Mouse (Mus musculus) thymus, adult 18-20 months (tissue): ENCODE data around the gene Gm14322.
"Not testable (repeated sequence)": the region's sequence is repeated elsewhere in the genome, so short reads cannot be mapped to it uniquely, and the experiment has no call there.

Source experiments
- DNase-seq, 2 experiments: peaks; one replicate each; pipeline ENCODE4 v3.0.0; 2022; ENCODE audit warnings: mixed read lengths in 2 of 2

Gm14322 gene

DNA sequence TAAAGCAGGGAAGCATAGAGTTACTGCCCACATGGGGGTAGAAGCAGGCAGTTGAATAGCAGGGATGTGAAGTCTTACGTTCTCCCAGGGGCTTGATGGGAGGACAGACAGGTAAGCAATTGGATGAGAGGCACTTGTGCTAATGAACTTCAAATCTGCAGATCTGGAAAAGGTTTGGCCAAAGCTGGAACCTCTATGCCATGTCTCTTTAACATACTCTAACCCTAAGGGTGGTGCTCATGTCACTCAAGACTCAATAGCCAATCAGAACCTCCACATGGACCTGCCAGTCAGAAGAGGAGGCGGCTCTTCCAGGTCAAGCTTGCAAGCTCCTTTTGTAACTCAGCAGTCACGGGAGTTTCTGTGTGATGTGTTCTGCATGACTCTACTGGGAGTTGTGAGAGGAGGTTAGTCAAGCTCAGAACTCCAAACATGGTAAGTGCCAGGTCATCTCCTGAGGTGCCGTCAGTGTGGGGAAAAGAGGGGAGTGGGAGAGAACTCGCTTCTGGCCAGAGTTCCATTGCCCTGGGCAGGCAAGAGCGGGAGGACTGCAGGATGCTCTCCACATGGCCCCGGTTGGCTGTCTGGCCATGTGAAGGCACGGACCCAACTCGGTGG is at the start of gene Gm14322:
TSS of gene Gm14322 (plus strand) at position 348 of the 618 bp plus-strand sequence.
- DNase-seq: peak in 1 of 2 experiments; percentile 9

DNA sequence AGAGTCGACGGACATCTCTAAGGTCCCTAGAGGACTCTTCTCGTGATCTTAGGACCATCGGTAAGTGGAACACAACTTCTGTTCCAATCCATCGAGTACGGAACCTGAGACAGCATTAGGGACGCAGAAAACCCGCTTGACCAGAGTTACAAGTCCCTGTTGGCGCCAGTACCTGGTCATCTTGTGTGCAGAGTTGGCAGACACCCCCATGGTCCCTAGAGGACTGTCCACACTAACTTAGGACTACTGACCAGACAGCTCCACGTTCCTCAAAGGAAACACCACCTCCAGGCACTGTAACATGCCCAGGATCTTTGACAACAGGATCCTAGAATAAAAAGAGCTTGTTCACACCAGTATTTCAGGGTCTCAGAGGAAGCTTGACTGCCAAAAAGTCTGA is 17.6 kb upstream of the Gm14322 start:
- DNase-seq: not testable (repeated sequence)

DNA sequence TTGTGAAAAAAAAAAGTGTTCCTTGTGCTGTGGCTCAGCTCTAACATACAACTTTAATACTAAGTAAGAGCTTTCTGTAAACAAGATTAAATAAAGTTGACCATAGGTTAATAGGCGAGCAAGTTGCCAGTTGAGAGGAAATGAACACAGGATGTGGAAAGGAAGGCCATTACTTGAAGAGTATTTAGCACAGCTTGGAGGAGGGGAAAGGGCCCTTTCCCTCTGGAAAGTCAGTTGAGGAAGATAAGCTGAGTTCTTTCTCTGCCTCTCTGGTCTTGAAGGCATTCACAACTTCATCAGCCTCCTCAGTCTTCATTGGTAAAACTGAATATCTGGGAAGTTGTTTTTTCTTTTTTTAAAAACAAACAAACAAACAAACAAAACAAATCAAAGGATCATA is 28.3 kb downstream of the Gm14322 start:
- DNase-seq: not testable (repeated sequence)

DNA sequence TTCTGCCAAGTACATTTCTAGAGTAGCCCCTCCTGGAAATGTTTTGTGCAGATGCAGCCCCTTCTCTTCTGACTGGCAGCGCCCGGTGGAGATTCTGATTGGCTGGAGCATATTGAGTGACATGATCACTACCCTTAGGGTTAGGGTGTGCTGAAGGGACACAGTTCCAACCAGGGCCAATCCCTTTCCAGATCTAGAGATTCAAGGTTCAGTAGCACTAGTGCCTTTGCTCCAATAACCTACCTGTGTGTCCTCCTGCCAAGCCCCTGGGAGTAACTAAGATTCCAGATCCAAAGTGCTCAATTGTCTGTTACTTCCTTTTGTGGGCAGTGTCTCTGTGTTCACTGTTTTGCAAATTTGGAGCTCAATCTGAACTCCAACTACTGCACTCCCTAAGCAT is 47.1 kb downstream of the Gm14322 start:
- DNase-seq: not testable (repeated sequence)
